Mouse (Mus musculus) embryonic facial prominence, embryonic 11.5 days (tissue): ENCODE results near the gene Cct2. TPM values are rescaled to one million over a fixed set of nuclear protein-coding genes. Genes with fewer than 3 reads are reported as not detected.
A peak's percentile ranks its signal among the peaks of the same experiment; 100 is the strongest.

Experiments used
- ATAC-seq: fragments of 200-750 bp; cut with Nextera tagmentation; replicated peaks from 2 replicates; pipeline ENCODE4 v1.8.0; 2017; ENCODE audit warnings: low read depth; ENCODE audit not compliant: insufficient number of reproducible peaks, low FRiP score, low TSS enrichment
- DNase-seq: peaks from one replicate; pipeline ENCODE4 v3.0.0-alpha.2; 2015; ENCODE audit warnings: low spot score
- H3K27ac ChIP-seq: fragments of 300-500 bp; sonication (generic); replicated peaks from 2 replicates; pipeline ENCODE4 v1.5.1; 2014; ENCODE audit warnings: mild to moderate bottlenecking, low read depth, low read length, control low read depth
- H3K27me3 ChIP-seq: fragments of 300-500 bp; sonication (generic); 2 replicates; pipeline ENCODE4 v1.6.1; 2014; ENCODE audit warnings: mild to moderate bottlenecking, low read length, moderate library complexity, mixed read lengths; ENCODE audit not compliant: control insufficient read depth, insufficient read depth
- H3K36me3 ChIP-seq: fragments of 300-500 bp; sonication (generic); replicated peaks from 2 replicates; pipeline ENCODE4 v1.6.1; 2014; ENCODE audit warnings: low read depth, mild to moderate bottlenecking, low read length, moderate library complexity, mixed read lengths; ENCODE audit not compliant: control insufficient read depth, insufficient read depth
- H3K4me1 ChIP-seq: fragments of 300-500 bp; sonication (generic); 2 replicates; pipeline ENCODE4 v1.6.1; 2014; ENCODE audit warnings: low read length, mixed read lengths; ENCODE audit not compliant: control insufficient read depth, insufficient read depth
- H3K4me2 ChIP-seq: fragments of 300-500 bp; sonication (generic); 2 replicates; pipeline ENCODE4 v1.6.1; 2014; ENCODE audit warnings: low read depth, mild to moderate bottlenecking, control low read depth, low read length, moderate library complexity
- H3K4me3 ChIP-seq: fragments of 300-500 bp; sonication (generic); 2 replicates; pipeline ENCODE4 v1.5.1; 2014; ENCODE audit warnings: low read depth, low read length, control low read depth
- H3K9ac ChIP-seq: fragments of 300-500 bp; sonication (generic); replicated peaks from 2 replicates; pipeline ENCODE4 v1.6.1; 2014; ENCODE audit warnings: mild to moderate bottlenecking, control low read depth, low read length
- H3K9me3 ChIP-seq: fragments of 300-500 bp; sonication (generic); replicated peaks from 2 replicates; pipeline ENCODE4 v1.6.1; 2016; ENCODE audit warnings: mild to moderate bottlenecking, low read length, inconsistent platforms, mixed read lengths; ENCODE audit not compliant: control insufficient read depth
- WGBS: fragments of 180-500 bp; shearing (Covaris S2); extraction: QIAGEN DNeasy Blood & Tissue Kit; methylation state at CpG from one replicate; pipeline ENCODE4 v1.1.7; 2014; 5-methylcytosine and 5-hydroxymethylcytosine counted together
- polyA plus RNA-seq: library from polyadenylated mRNA; unstranded; fragments of >200 nt; fragmentation: Nextera tagmentation; extraction: Ambion mirVana; gene quantifications from 2 replicates; pipeline ENCODE4 v1.2.1, GENCODE M21; 2014

Gene Cct2
- polyA plus RNA-seq, 1 experiment from 2014 or later = 384 TPM

GRCm38 (mm10) chr10:117023693-117024092 is 39.9 kb downstream of the Cct2 start:
- WGBS = 57% methylated on average over 16 of the region's 16 CpGs
- no peak for DNase-seq
- 0 out of 2 replicates have a peak overlapping the region, but pooled peaks have one; percentile 19 for H3K4me2 ChIP-seq

GRCm38 (mm10) chr10:117021020-117021754 is 42.4 kb downstream of the Cct2 start:
- 8% methylated on average over 21 of the region's 21 CpGs for WGBS
- no peak overlapping the region for H3K9ac ChIP-seq
- ATAC-seq (peak; percentile 80), DNase-seq (peak; percentile 79)
- no peak overlapping the region for H3K4me3 ChIP-seq
- no peaks in the 10 kb centered on the region for H3K36me3 ChIP-seq
- H3K4me1 ChIP-seq = peaks cover 5% of the 10 kb centered on the region; the same call in 1 of the 2 replicates
- no peak overlapping the region for H3K27ac ChIP-seq
- H3K9me3 ChIP-seq = no peaks in the 10 kb centered on the region
- H3K27me3 ChIP-seq = no peaks in the 10 kb centered on the region
- H3K4me2 ChIP-seq = peak overlapping the region; percentile 1; the same call in 1 of the 2 replicates

More at GRCm38 (mm10) chr10:117023693-117024092, 39.9 kb downstream of the Cct2 start:
- no peak for ATAC-seq
- Histone ChIP-seq H3K4me3 (no peak overlapping the region), H3K36me3 (no peaks in the 10 kb centered on the region), H3K9ac (no peak overlapping the region), H3K9me3 (no peaks in the 10 kb centered on the region), H3K27me3 (no peaks in the 10 kb centered on the region), H3K27ac (no peak overlapping the region), H3K4me1 (peaks cover 5% of the 10 kb centered on the region; the same call in 1 of the 2 replicates)

GRCm38 (mm10) chr10:117018281-117018840 is 45.3 kb downstream of the Cct2 start:
- 49% methylated on average over 7 of the region's 7 CpGs for WGBS
- no peaks in the 10 kb centered on the region for H3K27me3 ChIP-seq
- ATAC-seq = no peak
- no peak overlapping the region for H3K9ac ChIP-seq
- no peak overlapping the region for H3K27ac ChIP-seq
- H3K4me3 ChIP-seq = no peak overlapping the region
- H3K4me2 ChIP-seq = no peak overlapping the region
- no peak for DNase-seq
- no peaks in the 10 kb centered on the region for H3K9me3 ChIP-seq
- no peaks in the 10 kb centered on the region for H3K36me3 ChIP-seq
- H3K4me1 ChIP-seq = peaks cover 5% of the 10 kb centered on the region

- no peak overlapping the region for H3K4me3 ChIP-seq
- WGBS = 92% methylated on average over 5 of the region's 5 CpGs
- DNase-seq (no peak), ATAC-seq (no peak)
- H3K4me2 ChIP-seq = no peak overlapping the region
- H3K9me3 ChIP-seq = no peaks in the 10 kb centered on the region
- H3K9ac ChIP-seq = no peak overlapping the region
- no peaks in the 10 kb centered on the region; the same call in 1 of the 2 replicates for H3K4me1 ChIP-seq
- no peak overlapping the region for H3K27ac ChIP-seq
- H3K27me3 ChIP-seq = no peaks in the 10 kb centered on the region
- H3K36me3 ChIP-seq = no peaks in the 10 kb centered on the region
These were observed 49.0 kb downstream of the Cct2 start for GRCm38 (mm10) chr10:117014565-117014964.

DNA sequence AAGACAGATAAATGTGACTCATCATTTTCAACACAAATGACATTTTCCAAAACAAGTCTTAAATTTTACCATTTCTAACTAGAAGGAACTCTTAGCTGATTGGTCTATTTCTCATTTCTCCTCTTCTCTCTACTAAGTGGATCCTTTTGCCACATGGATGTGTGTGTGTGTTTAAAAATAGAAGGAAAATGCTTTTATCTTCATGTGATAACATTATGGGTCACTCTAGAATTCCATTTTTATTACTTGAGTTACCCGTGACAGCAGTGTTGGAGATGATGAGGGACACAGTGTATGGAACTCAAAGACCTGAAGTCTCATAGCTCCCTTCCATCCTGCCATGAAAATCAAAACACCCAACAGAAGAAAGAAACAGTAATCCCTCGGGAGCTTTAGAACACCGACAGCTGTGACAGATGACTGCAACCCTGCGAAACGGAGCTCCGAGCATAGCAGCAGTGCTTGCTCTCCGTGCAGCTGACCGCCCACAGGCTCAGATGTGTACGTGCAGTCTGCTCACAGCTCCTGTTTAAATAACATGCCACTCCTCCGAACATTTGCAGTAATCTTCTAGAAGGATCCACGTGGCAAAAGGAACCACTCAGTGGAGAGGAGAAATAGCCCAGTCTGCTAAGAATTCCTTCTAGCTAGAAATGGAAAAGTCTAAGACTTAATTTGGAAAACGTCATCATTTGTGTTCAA is 49.8 kb downstream of the Cct2 start:
- 32% methylated on average over 12 of the region's 12 CpGs for WGBS
- Histone ChIP-seq H3K27ac (no peak overlapping the region), H3K4me2 (no peak overlapping the region), H3K9ac (no peak overlapping the region), H3K9me3 (no peaks in the 10 kb centered on the region), H3K27me3 (no peaks in the 10 kb centered on the region), H3K4me3 (no peak overlapping the region), H3K36me3 (no peaks in the 10 kb centered on the region), H3K4me1 (no peaks in the 10 kb centered on the region; the same call in 1 of the 2 replicates)
- ATAC-seq (peak; percentile 78), DNase-seq (peak; percentile 54)

DNA sequence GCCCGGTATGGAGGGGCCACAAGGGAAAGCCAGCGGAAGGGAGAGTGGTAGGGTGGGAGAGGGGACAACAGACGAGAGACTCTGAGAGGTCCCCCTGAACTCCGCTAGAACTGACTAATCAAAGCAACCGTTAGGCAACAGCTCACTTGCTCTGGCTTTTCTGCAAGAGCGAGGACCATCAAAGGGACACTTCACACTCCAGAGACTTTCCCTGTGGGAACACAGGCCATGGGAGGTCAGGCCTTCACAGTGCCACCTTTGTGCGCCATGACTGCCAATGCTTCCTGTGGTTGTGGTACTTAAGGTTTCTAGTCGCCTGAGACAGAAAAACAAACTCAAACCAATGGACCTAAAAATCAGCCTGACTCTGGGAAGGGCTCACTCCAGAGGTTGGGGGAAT is 52.6 kb downstream of the Cct2 start:
- H3K4me3 ChIP-seq = no peak overlapping the region
- H3K27ac ChIP-seq = no peak overlapping the region
- no peaks in the 10 kb centered on the region for H3K9me3 ChIP-seq
- DNase-seq (no peak), ATAC-seq (no peak)
- no peaks in the 10 kb centered on the region; the same call in 1 of the 2 replicates for H3K4me1 ChIP-seq
- H3K9ac ChIP-seq = no peak overlapping the region
- H3K36me3 ChIP-seq = no peaks in the 10 kb centered on the region
- WGBS = 28% methylated on average over 8 of the region's 8 CpGs
- no peak overlapping the region for H3K4me2 ChIP-seq
- no peaks in the 10 kb centered on the region for H3K27me3 ChIP-seq

DNA sequence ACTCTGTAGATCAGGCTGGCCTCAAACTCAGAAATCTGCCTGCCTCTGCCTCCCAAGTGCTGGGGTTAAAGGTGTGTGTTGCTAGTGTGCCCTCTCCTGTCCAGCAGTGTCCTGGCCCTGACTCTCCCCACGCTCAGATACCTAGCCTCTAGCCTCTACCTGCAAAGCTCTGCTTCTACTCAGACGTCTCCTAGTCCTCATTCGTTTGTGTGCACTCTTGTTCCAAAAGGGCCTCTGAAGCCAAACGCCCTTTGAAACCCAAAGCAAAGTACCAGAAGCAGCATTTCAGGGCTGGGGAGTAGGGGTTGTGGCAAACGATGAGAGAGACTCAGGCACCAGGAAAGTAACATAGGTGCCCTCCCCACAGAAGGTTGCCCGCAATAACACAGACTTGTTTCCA is 53.9 kb downstream of the Cct2 start:
- 84% methylated on average over 6 of the region's 6 CpGs for WGBS
- ATAC-seq = no peak

More for the DNA sequence above, 53.9 kb downstream of the Cct2 start:
- DNase-seq = no peak
- Histone ChIP-seq H3K4me1 (no peaks in the 10 kb centered on the region; the same call in 1 of the 2 replicates), H3K36me3 (no peaks in the 10 kb centered on the region), H3K4me3 (no peak overlapping the region), H3K9me3 (no peaks in the 10 kb centered on the region), H3K27me3 (no peaks in the 10 kb centered on the region), H3K4me2 (no peak overlapping the region), H3K9ac (no peak overlapping the region), H3K27ac (no peak overlapping the region)
